Mouse (Mus musculus): ENCODE data around the gene Olfr115. TPM values are rescaled to one million over a fixed set of nuclear protein-coding genes. Genes with fewer than 3 reads are reported as not detected.

The Olfr115 gene
- not detected for total RNA-seq (2021)
- long read RNA-seq, experiment 1: 0 reads
- long read RNA-seq, experiment 2: 0 reads

DNA sequence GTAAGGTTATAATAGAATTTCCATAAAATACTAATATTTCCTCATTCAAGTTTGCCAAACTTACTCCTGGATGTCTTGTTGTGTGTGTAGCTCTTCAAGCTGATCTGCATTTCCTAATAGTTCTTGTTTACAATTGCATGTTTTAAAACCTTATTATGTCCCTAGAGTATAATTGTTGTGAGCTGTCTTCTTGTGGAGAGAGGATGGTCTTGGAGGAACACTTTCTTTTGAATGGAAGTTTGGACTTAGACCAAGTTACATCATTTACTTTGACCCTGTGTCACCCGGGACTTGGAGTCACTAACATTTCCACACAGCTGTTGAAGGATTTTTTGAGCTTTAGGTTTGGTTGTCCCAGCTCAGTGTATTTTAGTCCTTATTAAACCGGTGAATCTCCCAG lies at the start of gene Olfr115, which contains the start of gene Olfr116:
Gene Olfr115, minus strand, starts transcription at position 101 of the 400 bp plus-strand sequence.
Gene Olfr116, minus strand, starts transcription at position 191 of the 400 bp plus-strand sequence.
- intact Hi-C loops (cut with DNase I): no loop called here
- no peak for DNase-seq

DNA sequence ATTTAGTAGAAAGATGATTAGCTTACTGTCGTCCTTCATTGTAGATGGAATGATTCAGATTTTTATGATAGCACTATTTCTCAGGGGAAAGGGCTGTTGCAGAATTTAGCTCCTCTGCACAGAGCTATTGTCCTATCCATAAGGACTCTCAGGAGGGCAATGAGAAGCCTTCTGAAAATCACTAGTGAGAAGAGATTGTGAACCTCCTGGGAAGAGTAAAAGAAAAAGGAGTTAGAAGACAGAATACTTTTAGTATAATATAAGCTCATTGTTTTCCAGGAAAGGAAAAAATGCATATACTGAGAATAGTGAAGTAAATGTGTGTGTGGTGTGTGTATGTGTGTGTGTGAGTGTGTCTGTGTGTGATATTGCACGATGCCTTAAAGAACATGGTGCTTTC lies 39.8 kb upstream of the Olfr115 start, which contains the start of gene Olfr118:
Gene Olfr118, plus strand, starts transcription at position 301 of the 400 bp plus-strand sequence.
- intact Hi-C loops (cut with DNase I): no loop called here
- no peak for DNase-seq

GRCm38 (mm10) chr17:37663682-37664081 lies 36.8 kb upstream of the Olfr115 start, which contains the start of gene Olfr117:
Olfr117 (minus strand) TSS chr17:37663782.
- no peak for DNase-seq
- intact Hi-C loops (cut with DNase I): no loop called here

DNA sequence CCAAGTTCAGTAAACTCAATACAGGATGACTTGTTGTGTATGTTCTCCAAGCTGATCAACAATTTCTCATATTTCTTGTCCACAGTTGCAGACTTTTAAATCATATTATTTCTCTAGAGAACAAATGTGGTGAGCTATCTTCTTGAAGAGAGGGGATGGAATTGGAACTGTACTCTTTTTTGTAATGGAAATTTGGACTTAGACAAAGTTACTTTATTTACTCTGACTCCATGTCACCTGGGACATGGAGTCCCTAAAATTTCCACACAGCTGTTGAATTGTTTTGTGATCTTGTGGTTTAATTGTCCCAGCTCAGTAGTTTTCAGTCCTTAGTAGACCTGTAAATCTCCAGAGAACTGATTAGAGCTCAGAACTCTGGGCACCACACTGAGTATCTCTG lies 34.3 kb downstream of the Olfr115 start, which contains the start of gene Olfr114:
Gene Olfr114, minus strand, starts transcription at position 101 of the 400 bp plus-strand sequence.
- intact Hi-C loops (cut with DNase I): no loop called here
- no peak for DNase-seq

- intact Hi-C loops (cut with DNase I): no loop called here
- DNase-seq: no peak
Observed at GRCm38 (mm10) chr17:37577563-37577962, 49.3 kb downstream of the Olfr115 start, which contains the start of gene Olfr113. Olfr113 (minus strand) TSS chr17:37577663.

DNA sequence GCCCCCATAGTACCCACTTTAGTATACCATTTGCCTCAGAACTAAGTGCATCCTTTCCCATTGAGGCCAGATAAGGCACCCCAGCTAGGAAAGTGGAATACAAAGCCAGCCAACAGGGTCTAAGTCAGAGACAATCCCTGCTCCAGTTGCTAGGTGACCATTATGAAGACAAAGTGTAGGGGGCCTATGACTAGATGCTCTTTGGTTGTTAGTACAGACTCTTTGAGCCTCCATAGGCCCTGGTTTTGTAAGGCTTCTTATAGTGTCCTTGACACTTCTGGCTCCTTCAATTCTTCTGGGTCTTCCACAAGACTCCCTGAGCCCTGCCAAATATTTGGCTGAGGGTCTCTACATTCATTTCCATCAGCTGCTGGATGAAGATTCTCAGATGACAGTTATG lies 57.6 kb downstream of the Olfr115 start, which contains the start of gene Olfr112:
Gene Olfr112, minus strand, starts transcription at position 101 of the 400 bp plus-strand sequence.
- DNase-seq: no peak
- intact Hi-C loops (cut with DNase I): no loop called here

Other genes starting within 250 kb of the Olfr115 start
- gene Olfr105-ps, start 248.1 kb downstream of the Olfr115 start, total RNA-seq (2021): not detected
- not detected for gene Olfr106-ps, start 236.7 kb downstream of the Olfr115 start, total RNA-seq (2021)
- not detected for gene Olfr107, start 227.9 kb downstream of the Olfr115 start, total RNA-seq (2021)
- not detected for gene Olfr108, start 181.6 kb downstream of the Olfr115 start, total RNA-seq (2021)
- gene Olfr109, start 168.2 kb downstream of the Olfr115 start, total RNA-seq (2021): not detected
- under 1 TPM in 1 of 2 experiments, not detected in 1; 0.49 TPM for gene H2-M2, start 143.6 kb downstream of the Olfr115 start, total RNA-seq (2021)
- gene Olfr110, start 134.6 kb downstream of the Olfr115 start, total RNA-seq (2021): not detected
- gene Olfr111, start 119.1 kb downstream of the Olfr115 start, total RNA-seq (2021): not detected
- gene Olfr112, start 57.7 kb downstream of the Olfr115 start, total RNA-seq (2021): not detected
- gene Olfr113, start 49.4 kb downstream of the Olfr115 start, total RNA-seq (2021): not detected
- gene Olfr114, start 34.4 kb downstream of the Olfr115 start, total RNA-seq (2021): not detected
- not detected for gene Olfr116, start 90 bp upstream of the Olfr115 start, total RNA-seq (2021)
- not detected for gene Olfr117, start 36.7 kb upstream of the Olfr115 start, total RNA-seq (2021)
- gene Olfr118, start 39.9 kb upstream of the Olfr115 start, total RNA-seq (2021): not detected
- gene Olfr119, start 69.5 kb upstream of the Olfr115 start, total RNA-seq (2021): not detected
- gene Olfr120, start 94.7 kb upstream of the Olfr115 start, total RNA-seq (2021): not detected
- gene Olfr121, start 121.7 kb upstream of the Olfr115 start, total RNA-seq (2021): not detected
- not detected for gene Olfr122, start 141.5 kb upstream of the Olfr115 start, total RNA-seq (2021)
- not detected for gene Olfr123, start 166.4 kb upstream of the Olfr115 start, total RNA-seq (2021)
- not detected for gene Olfr124, start 172.8 kb upstream of the Olfr115 start, total RNA-seq (2021)
- not detected for gene Olfr125, start 205.8 kb upstream of the Olfr115 start, total RNA-seq (2021)
- gene Olfr126, start 220.4 kb upstream of the Olfr115 start, total RNA-seq (2021): not detected